Mouse (Mus musculus): ENCODE results near the gene Bcl7c. TPM values are rescaled to one million over a fixed set of nuclear protein-coding genes. Genes with fewer than 3 reads are reported as not detected.
A peak's percentile ranks its signal among the peaks of the same experiment; 100 is the strongest.

Gene Bcl7c
- polyA plus RNA-seq, 1 experiment = 132 TPM

DNA sequence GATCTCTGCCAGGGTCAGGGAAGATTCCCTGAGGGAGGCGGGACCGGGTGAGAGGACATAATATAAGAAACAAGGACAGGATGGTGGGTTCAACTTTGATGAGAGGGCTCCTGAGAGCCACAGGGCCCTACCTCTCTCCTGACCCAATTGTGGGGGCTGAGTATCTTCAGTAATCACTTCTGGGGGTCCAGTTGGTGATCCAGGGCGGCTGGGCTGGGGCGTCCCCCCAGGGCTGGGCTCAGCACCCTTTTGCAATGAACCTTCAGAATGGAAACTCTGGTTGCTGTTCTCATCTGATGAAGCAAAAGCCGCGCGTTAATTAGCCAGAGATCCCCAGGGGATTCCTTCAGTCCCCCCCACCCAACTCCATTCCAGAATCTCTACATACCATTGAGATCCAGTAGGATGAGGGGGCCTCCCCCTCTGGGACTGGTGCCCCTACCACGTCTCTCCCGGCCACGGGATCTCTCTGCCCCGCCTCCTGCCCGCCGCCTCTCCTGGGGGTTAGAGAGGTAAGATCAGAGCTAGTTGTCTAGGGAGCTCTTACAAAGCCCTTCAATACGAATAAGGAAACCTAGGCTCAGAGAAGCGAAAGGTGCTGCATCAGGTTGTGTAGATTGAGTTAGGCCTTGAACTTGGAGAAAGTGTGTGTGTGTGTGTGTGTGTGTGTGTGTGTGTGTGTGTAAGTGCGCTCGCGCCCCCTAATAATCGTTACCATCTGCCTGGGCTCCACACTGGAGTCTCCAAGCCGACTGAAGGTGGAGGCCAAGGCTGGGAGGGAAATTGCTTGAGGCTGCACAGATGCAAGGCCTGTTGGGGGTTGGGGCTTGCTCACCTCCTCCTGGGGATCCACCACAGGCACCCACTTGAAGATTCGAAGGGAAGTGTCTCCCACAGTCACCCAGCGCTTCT is 1.4 kb downstream of the Bcl7c start:
- no peaks in the 10 kb centered on the region for H3K79me3 ChIP-seq (ENCODE audit: low read depth)
- H3K27me3 ChIP-seq (ENCODE audit: control insufficient read depth, insufficient read depth, insufficient read length) = no peaks in the 10 kb centered on the region
- no peak for TF ChIP-seq CEBPB (IDR thresholded peaks at IDR 0.05; ENCODE audit: low read depth)
- TF ChIP-seq USF1 (IDR thresholded peaks at IDR 0.05; ENCODE audit: low read depth) = no peak
- no peak for TF ChIP-seq MYOG (IDR thresholded peaks at IDR 0.05; ENCODE audit: control insufficient read depth, extremely low read depth, insufficient read length)
- TF ChIP-seq MAX (IDR thresholded peaks at IDR 0.05) = no peak
- no peak for TF ChIP-seq FOSL1 (IDR thresholded peaks at IDR 0.05; ENCODE audit: insufficient read depth, low read length, poor library complexity, severe bottlenecking)
- no peak for TF ChIP-seq MYOD1 (IDR thresholded peaks at IDR 0.05; ENCODE audit: control insufficient read depth, insufficient read length, low read depth)
- no peak for TF ChIP-seq CTCF (IDR thresholded peaks at IDR 0.05; ENCODE audit: control insufficient read depth, insufficient read depth, insufficient read length)
- H3K36me3 ChIP-seq (ENCODE audit: control insufficient read depth, insufficient read depth) = peaks cover 24% of the 10 kb centered on the region
- peak overlapping the region; percentile 68 for H3ac ChIP-seq (ENCODE audit: control insufficient read depth, insufficient read length, low read depth)
- peaks cover 16% of the 10 kb centered on the region for H3K79me2 ChIP-seq (ENCODE audit: control insufficient read depth, insufficient read depth)
- peak overlapping the region; percentile 41 for H3K4me3 ChIP-seq (ENCODE audit: insufficient read depth, poor library complexity, severe bottlenecking)

DNA sequence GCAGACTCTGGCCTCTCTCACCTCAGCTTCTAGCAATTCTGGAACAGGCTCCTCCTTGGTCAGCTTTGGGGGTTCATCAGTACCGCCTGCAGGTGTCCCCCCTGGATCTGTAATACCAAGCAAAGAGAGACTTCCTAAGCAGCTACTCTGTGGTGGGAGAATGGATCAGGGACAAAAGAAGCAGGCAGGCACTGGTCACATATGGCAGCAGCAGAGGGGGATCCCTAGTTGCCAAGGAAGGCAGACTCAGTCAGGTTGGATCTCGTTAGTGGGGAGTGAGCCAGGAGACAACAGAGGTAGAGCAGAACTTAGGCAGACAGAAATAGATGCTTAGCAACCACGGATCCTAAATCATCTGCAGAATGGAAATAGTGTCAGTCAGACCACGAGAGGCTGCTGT is 3.0 kb downstream of the Bcl7c start:
- no peak overlapping the region for H3K4me3 ChIP-seq (ENCODE audit: insufficient read depth, poor library complexity, severe bottlenecking)
- no peaks in the 10 kb centered on the region for H3K27me3 ChIP-seq (ENCODE audit: control insufficient read depth, insufficient read depth, insufficient read length)
- H3ac ChIP-seq (ENCODE audit: control insufficient read depth, insufficient read length, low read depth) = no peak overlapping the region
- peaks cover 16% of the 10 kb centered on the region for H3K79me2 ChIP-seq (ENCODE audit: control insufficient read depth, insufficient read depth)
- TF ChIP-seq MYOD1 (IDR thresholded peaks at IDR 0.05; ENCODE audit: control insufficient read depth, insufficient read length, low read depth) = no peak
- no peak for TF ChIP-seq FOSL1 (IDR thresholded peaks at IDR 0.05; ENCODE audit: insufficient read depth, low read length, poor library complexity, severe bottlenecking)
- TF ChIP-seq USF1 (IDR thresholded peaks at IDR 0.05; ENCODE audit: low read depth) = no peak
- TF ChIP-seq CTCF (IDR thresholded peaks at IDR 0.05; ENCODE audit: control insufficient read depth, insufficient read depth, insufficient read length) = no peak
- no peak for TF ChIP-seq MAX (IDR thresholded peaks at IDR 0.05)
- TF ChIP-seq CEBPB (IDR thresholded peaks at IDR 0.05; ENCODE audit: low read depth) = no peak
- TF ChIP-seq MYOG (IDR thresholded peaks at IDR 0.05; ENCODE audit: control insufficient read depth, extremely low read depth, insufficient read length) = no peak
- peaks cover 24% of the 10 kb centered on the region for H3K36me3 ChIP-seq (ENCODE audit: control insufficient read depth, insufficient read depth)
- H3K79me3 ChIP-seq (ENCODE audit: low read depth) = no peaks in the 10 kb centered on the region

DNA sequence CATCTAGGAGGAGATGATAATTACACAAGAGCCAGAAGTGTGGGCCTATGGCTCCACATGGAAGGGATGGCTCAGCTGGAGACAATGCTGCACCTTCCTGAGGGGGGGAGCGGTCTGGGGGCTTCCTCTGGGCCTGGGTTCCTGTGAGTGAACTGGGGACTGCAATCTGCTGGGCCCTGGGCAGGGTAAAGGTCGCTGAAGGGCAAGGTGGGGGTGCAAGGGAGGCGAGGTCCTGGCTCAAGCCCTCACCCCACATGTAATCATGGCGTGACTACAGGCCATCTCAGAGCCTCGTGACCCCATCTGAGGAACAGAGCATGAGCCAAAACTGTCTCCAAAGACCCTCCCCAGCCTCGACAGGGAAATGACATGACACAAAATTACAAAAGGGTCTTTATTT is 4.1 kb downstream of the Bcl7c start:
- TF ChIP-seq MYOG (IDR thresholded peaks at IDR 0.05; ENCODE audit: control insufficient read depth, extremely low read depth, insufficient read length) = no peak
- no peak for TF ChIP-seq MAX (IDR thresholded peaks at IDR 0.05)
- no peak overlapping the region for H3ac ChIP-seq (ENCODE audit: control insufficient read depth, insufficient read length, low read depth)
- H3K36me3 ChIP-seq (ENCODE audit: control insufficient read depth, insufficient read depth) = peaks cover 30% of the 10 kb centered on the region

DNA sequence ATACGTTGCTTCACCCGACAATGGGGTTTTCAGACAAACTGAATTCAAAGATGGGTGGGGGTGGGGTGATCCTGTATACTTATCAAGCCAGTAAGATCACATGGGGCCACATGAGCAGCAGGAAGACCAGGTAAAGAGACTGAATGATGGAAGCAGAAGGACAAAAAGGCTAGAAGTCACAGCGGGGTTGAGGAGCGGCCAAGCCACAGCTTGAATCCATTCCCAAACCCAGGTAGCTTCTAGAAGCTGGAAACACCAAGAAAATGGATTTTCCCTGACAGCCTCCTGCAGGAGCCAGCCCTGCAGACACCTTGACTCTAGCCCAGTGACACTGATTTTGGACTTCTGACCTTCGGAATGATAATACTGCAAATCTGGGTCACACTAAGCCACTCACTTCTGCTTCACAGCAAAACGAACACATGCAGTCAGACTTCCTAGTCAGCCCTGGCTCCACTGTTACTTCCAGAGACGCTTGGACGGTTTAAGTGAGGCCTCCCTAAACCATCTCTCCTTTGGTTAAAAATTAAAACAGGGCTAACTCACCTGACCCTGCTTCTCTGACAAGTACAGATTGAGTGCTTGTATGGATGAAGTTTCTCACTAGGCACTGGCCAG is 5.1 kb downstream of the Bcl7c start:
- Histone ChIP-seq H3K36me3 (ENCODE audit: control insufficient read depth, insufficient read depth) (peaks cover 30% of the 10 kb centered on the region), H3K79me3 (ENCODE audit: low read depth) (no peaks in the 10 kb centered on the region), H3ac (ENCODE audit: control insufficient read depth, insufficient read length, low read depth) (no peak overlapping the region), H3K79me2 (ENCODE audit: control insufficient read depth, insufficient read depth) (peaks cover 16% of the 10 kb centered on the region), H3K4me3 (ENCODE audit: insufficient read depth, poor library complexity, severe bottlenecking) (no peak overlapping the region), H3K27me3 (ENCODE audit: control insufficient read depth, insufficient read depth, insufficient read length) (no peaks in the 10 kb centered on the region)
- no peak for TF ChIP-seq CEBPB (IDR thresholded peaks at IDR 0.05; ENCODE audit: low read depth)
- TF ChIP-seq USF1 (IDR thresholded peaks at IDR 0.05; ENCODE audit: low read depth) = no peak
- TF ChIP-seq MYOG (IDR thresholded peaks at IDR 0.05; ENCODE audit: control insufficient read depth, extremely low read depth, insufficient read length) = no peak
- TF ChIP-seq MAX (IDR thresholded peaks at IDR 0.05) = no peak
- TF ChIP-seq MYOD1 (IDR thresholded peaks at IDR 0.05; ENCODE audit: control insufficient read depth, insufficient read length, low read depth) = no peak
- TF ChIP-seq CTCF (IDR thresholded peaks at IDR 0.05; ENCODE audit: control insufficient read depth, insufficient read depth, insufficient read length) = no peak
- TF ChIP-seq FOSL1 (IDR thresholded peaks at IDR 0.05; ENCODE audit: insufficient read depth, low read length, poor library complexity, severe bottlenecking) = no peak

More for the DNA sequence above, 4.1 kb downstream of the Bcl7c start:
- H3K4me3 ChIP-seq (ENCODE audit: insufficient read depth, poor library complexity, severe bottlenecking) = no peak overlapping the region
- peaks cover 16% of the 10 kb centered on the region for H3K79me2 ChIP-seq (ENCODE audit: control insufficient read depth, insufficient read depth)
- H3K79me3 ChIP-seq (ENCODE audit: low read depth) = no peaks in the 10 kb centered on the region
- H3K27me3 ChIP-seq (ENCODE audit: control insufficient read depth, insufficient read depth, insufficient read length) = no peaks in the 10 kb centered on the region

DNA sequence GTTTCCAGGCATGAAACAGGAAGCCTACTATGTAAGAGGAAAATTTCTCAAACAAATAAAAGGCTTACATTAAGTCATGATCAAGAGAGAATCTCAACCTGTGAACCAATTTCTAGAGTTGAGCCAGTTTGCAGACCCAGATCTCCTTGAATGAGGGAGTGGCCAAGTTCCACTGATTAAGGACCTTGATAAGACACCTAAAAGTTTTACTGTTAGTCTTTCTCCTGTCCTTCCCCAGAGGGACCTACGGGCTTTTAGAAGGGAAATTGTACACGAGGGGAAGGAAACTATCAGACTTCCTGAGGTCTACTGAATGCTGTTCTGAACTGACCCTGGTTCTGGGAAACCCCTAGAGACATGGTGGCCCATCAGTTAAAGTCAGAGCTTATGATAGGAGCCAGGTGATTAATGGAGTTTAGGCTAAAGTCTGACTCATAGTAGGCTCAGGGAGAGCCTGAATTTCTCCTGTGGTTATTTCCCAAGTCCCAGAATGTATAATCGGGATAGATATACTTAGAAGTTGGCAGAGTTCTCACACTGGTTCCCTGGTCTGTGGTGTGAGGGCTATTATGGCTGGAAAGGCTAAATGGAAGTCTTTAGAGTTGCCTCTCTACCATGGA is 7.9 kb downstream of the Bcl7c start:
- TF ChIP-seq CTCF (IDR thresholded peaks at IDR 0.05; ENCODE audit: control insufficient read depth, insufficient read depth, insufficient read length) (no peak), MAX (IDR thresholded peaks at IDR 0.05) (no peak), MYOD1 (IDR thresholded peaks at IDR 0.05; ENCODE audit: control insufficient read depth, insufficient read length, low read depth) (no peak), USF1 (IDR thresholded peaks at IDR 0.05; ENCODE audit: low read depth) (no peak), MYOG (IDR thresholded peaks at IDR 0.05; ENCODE audit: control insufficient read depth, extremely low read depth, insufficient read length) (no peak)

More for the DNA sequence above, 7.9 kb downstream of the Bcl7c start:
- no peak overlapping the region for H3K4me3 ChIP-seq (ENCODE audit: insufficient read depth, poor library complexity, severe bottlenecking)
- H3ac ChIP-seq (ENCODE audit: control insufficient read depth, insufficient read length, low read depth) = no peak overlapping the region
- no peaks in the 10 kb centered on the region for H3K79me3 ChIP-seq (ENCODE audit: low read depth)
- no peaks in the 10 kb centered on the region for H3K79me2 ChIP-seq (ENCODE audit: control insufficient read depth, insufficient read depth)
- peaks cover 20% of the 10 kb centered on the region for H3K36me3 ChIP-seq (ENCODE audit: control insufficient read depth, insufficient read depth)
- no peaks in the 10 kb centered on the region for H3K27me3 ChIP-seq (ENCODE audit: control insufficient read depth, insufficient read depth, insufficient read length)

Measured in C2C12 (cell line).